9 mouse cellular contexts compared by ENCODE assay signal in genomic region chr11:72466694-72467507, GRCm38 (mm10). TPM values are rescaled to one million over a fixed set of nuclear protein-coding genes. Genes with fewer than 3 reads are reported as not detected.
A peak's percentile ranks its signal among the peaks of the same experiment; 100 is the strongest.
DNase-seq lines count a peak whose midpoint lies in the region; ATAC-seq and TF ChIP-seq lines count a peak whose summit lies in the region.
"Had no signal": no experiment of that assay in that cellular context is flagged by ENCODE, and none has a peak within 500 bp of the region (broad histone marks: within the 10 kb centered on the region; RNA-seq: fewer than 3 reads in every experiment).

No protein-coding gene starts in this region.

- ATAC-seq in frontal cortex, adult (ENCODE audit: low TSS enrichment): 0 out of 2 replicates have a peak, but pooled peaks have one; percentile 24
- ATAC-seq in heart, postnatal 0 days (ENCODE audit: insufficient read depth, low read depth): peak; percentile 61
- ATAC-seq in lung, postnatal 0 days: peak; percentile 80
- no peak for ATAC-seq in CD4-positive, CD25-positive, alpha-beta regulatory T cell, adult 4 months

- WGBS in bone marrow, adult 2 months: 3% methylated on average over 11 of the region's 11 CpGs
- 10% methylated on average over 11 of the region's 11 CpGs for WGBS in heart, postnatal 0 days
- 5% methylated on average over 11 of the region's 11 CpGs for WGBS in lung, postnatal 0 days

- no peaks in the 10 kb centered on the region for H3K27me3 ChIP-seq in heart, postnatal 0 days (ENCODE audit: control insufficient read depth, insufficient read depth, low read length)
- H3K27me3 ChIP-seq in lung, postnatal 0 days (replicated peaks; ENCODE audit: insufficient read depth, low read length): no peaks in the 10 kb centered on the region

- 0 out of 2 replicates have a peak, but pooled peaks have one; percentile 32 for TF ChIP-seq EP300 in heart, postnatal 0 days (IDR thresholded peaks at IDR 0.05; ENCODE audit: low read depth)
- TF ChIP-seq EP300 in lung, postnatal 0 days (IDR thresholded peaks at IDR 0.05): peak; percentile 95

- no peak overlapping the region for H3K4me3 ChIP-seq in bone marrow, adult 2 months (replicated peaks; ENCODE audit: control insufficient read depth, low read depth, low read length)
- H3K4me3 ChIP-seq in heart, postnatal 0 days (ENCODE audit: low read depth, low read length): no peak overlapping the region
- H3K4me3 ChIP-seq in lung, postnatal 0 days (ENCODE audit: low read depth, low read length): no peak overlapping the region

- no peak for TF ChIP-seq POLR2A in bone marrow, adult 2 months (IDR thresholded peaks at IDR 0.05; ENCODE audit: borderline replicate concordance, control insufficient read depth, low read depth, low read length)

- no peak overlapping the region for H3K9ac ChIP-seq in heart, postnatal 0 days (replicated peaks; ENCODE audit: low read depth, low read length)
- no peak overlapping the region for H3K9ac ChIP-seq in lung, postnatal 0 days (replicated peaks; ENCODE audit: low read depth)

- no peaks in the 10 kb centered on the region for H3K36me3 ChIP-seq in heart, postnatal 0 days (replicated peaks; ENCODE audit: control insufficient read depth, insufficient read depth, low read length)
- no peaks in the 10 kb centered on the region for H3K36me3 ChIP-seq in lung, postnatal 0 days (ENCODE audit: insufficient read depth, low read length)

- H3K4me2 ChIP-seq in heart, postnatal 0 days (ENCODE audit: low read depth, low read length): peak overlapping the region; percentile 32
- H3K4me2 ChIP-seq in lung, postnatal 0 days (replicated peaks; ENCODE audit: low read depth, low read length): peak overlapping the region; percentile 32

- H3K9me3 ChIP-seq in heart, postnatal 0 days (replicated peaks; ENCODE audit: control insufficient read depth, low read length): no peaks in the 10 kb centered on the region
- no peaks in the 10 kb centered on the region for H3K9me3 ChIP-seq in lung, postnatal 0 days (ENCODE audit: low read length)

- DNase-seq in frontal cortex, adult 2 months (ENCODE audit: extremely low spot score in 1 of 2, low spot score in 1 of 2): no peak
- DNase-seq in heart, postnatal 0 days (ENCODE audit: low spot score): peak; percentile 78
- peak; percentile 93 for DNase-seq in lung, postnatal 0 days (ENCODE audit: low spot score)
- peak; percentile 76 for DNase-seq in yolk sac, embryonic 10.5 days (ENCODE audit: low spot score)
- DNase-seq in MN1 (ENCODE audit: low spot score): no peak

- H3K4me1 ChIP-seq in bone marrow, adult 2 months (ENCODE audit: control insufficient read depth, insufficient read depth, low read length): peaks cover 21% of the 10 kb centered on the region
- peaks cover 42% of the 10 kb centered on the region for H3K4me1 ChIP-seq in heart, postnatal 0 days (ENCODE audit: control insufficient read depth, insufficient read depth)
- H3K4me1 ChIP-seq in lung, postnatal 0 days (ENCODE audit: insufficient read depth, low read depth, low read length): peaks cover 43% of the 10 kb centered on the region

- peak overlapping the region; percentile 86 for H3K27ac ChIP-seq in bone marrow, adult 2 months (ENCODE audit: control insufficient read depth, insufficient read depth, low read depth, low read length, poor library complexity)
- H3K27ac ChIP-seq in heart, postnatal 0 days (ENCODE audit: low read depth): peak overlapping the region; percentile 79
- H3K27ac ChIP-seq in lung, postnatal 0 days (ENCODE audit: low read length): peak overlapping the region; percentile 77

- no peak for TF ChIP-seq CTCF in bone marrow, adult 2 months (IDR thresholded peaks at IDR 0.05; ENCODE audit: control insufficient read depth, insufficient read depth, low read length)
- no peak for TF ChIP-seq CTCF in heart, postnatal 0 days (IDR thresholded peaks at IDR 0.05; ENCODE audit: low read depth)
- no peak for TF ChIP-seq CTCF in lung, postnatal 0 days (IDR thresholded peaks at IDR 0.05)

RNA-seq across cellular contexts. Expression of gene Spns2, which starts 22.8 kb away (rescaled TPM):
- polyA plus RNA-seq in frontal cortex, adult 2 months (2012; rRNA removed): 45.0 and 47.0 TPM in 2 replicates
- polyA plus RNA-seq in bone marrow, adult 2 months (2011; ENCODE audit: insufficient read depth, insufficient read length, low replicate concordance, missing spikeins): 6.3 and 10.7 TPM in 2 replicates
- total RNA-seq in heart, postnatal 0 days (2014; rRNA removed; ENCODE audit: low replicate concordance): 31.8 and 44.2 TPM in 2 replicates
- 2.4 and 2.9 TPM in 2 replicates for polyA plus RNA-seq in heart, postnatal 0 days (2015; fragmentation: Nextera tagmentation; extraction: Ambion mirVana)
- polyA plus RNA-seq in lung, postnatal 0 days (2015; fragmentation: Nextera tagmentation; extraction: Ambion mirVana): 11.1 and 12.2 TPM in 2 replicates
- polyA plus RNA-seq in CD4-positive, CD25-positive, alpha-beta regulatory T cell, adult 4 months (2017; shearing (Covaris generic)): not detected

RNA-seq across cellular contexts. Expression of gene Mybbp1a, which starts 25.7 kb away (rescaled TPM):
- 55.3 and 61.4 TPM in 2 replicates for polyA plus RNA-seq in frontal cortex, adult 2 months (2012; rRNA removed)
- polyA plus RNA-seq in bone marrow, adult 2 months (2011; ENCODE audit: insufficient read depth, insufficient read length, low replicate concordance, missing spikeins): 40.0 and 68.3 TPM in 2 replicates
- total RNA-seq in heart, postnatal 0 days (2014; rRNA removed; ENCODE audit: low replicate concordance): 20.5 and 20.9 TPM in 2 replicates
- 41.3 and 42.1 TPM in 2 replicates for polyA plus RNA-seq in heart, postnatal 0 days (2015; fragmentation: Nextera tagmentation; extraction: Ambion mirVana)
- polyA plus RNA-seq in lung, postnatal 0 days (2015; fragmentation: Nextera tagmentation; extraction: Ambion mirVana): 41.5 and 44.3 TPM in 2 replicates
- 100 to 1,000 TPM in 1 of 2 experiments, 10 to 100 TPM in 1; 73.7 to 102 TPM for polyA plus RNA-seq in CD4-positive, CD25-positive, alpha-beta regulatory T cell, adult 4 months (2017; shearing (Covaris generic))

RNA-seq across cellular contexts. Expression of gene Ggt6, which starts 31.6 kb away (rescaled TPM):
- polyA plus RNA-seq in frontal cortex, adult 2 months (2012; rRNA removed): 0.15 and 0.22 TPM in 2 replicates
- not detected in 2 replicates for polyA plus RNA-seq in bone marrow, adult 2 months (2011; ENCODE audit: insufficient read depth, insufficient read length, low replicate concordance, missing spikeins)
- total RNA-seq in heart, postnatal 0 days (2014; rRNA removed; ENCODE audit: low replicate concordance): 5.3 TPM in 1 of 2 replicates, not detected in the other
- polyA plus RNA-seq in heart, postnatal 0 days (2015; fragmentation: Nextera tagmentation; extraction: Ambion mirVana): 0.05 TPM in 1 of 2 replicates, not detected in the other
- polyA plus RNA-seq in lung, postnatal 0 days (2015; fragmentation: Nextera tagmentation; extraction: Ambion mirVana): 0.94 and 1.0 TPM in 2 replicates
- not detected for polyA plus RNA-seq in CD4-positive, CD25-positive, alpha-beta regulatory T cell, adult 4 months (2017; shearing (Covaris generic))
- total RNA-seq: left cerebral cortex, postnatal 10 days had no signal

RNA-seq across cellular contexts. Expression of gene Smtnl2, which starts 55.4 kb away (rescaled TPM):
- 2.8 and 3.2 TPM in 2 replicates for polyA plus RNA-seq in frontal cortex, adult 2 months (2012; rRNA removed)
- polyA plus RNA-seq in bone marrow, adult 2 months (2011; ENCODE audit: insufficient read depth, insufficient read length, low replicate concordance, missing spikeins): 5.6 TPM in 1 of 2 replicates, not detected in the other
- 88.5 and 93.0 TPM in 2 replicates for total RNA-seq in heart, postnatal 0 days (2014; rRNA removed; ENCODE audit: low replicate concordance)
- 72.9 and 79.2 TPM in 2 replicates for polyA plus RNA-seq in heart, postnatal 0 days (2015; fragmentation: Nextera tagmentation; extraction: Ambion mirVana)
- polyA plus RNA-seq in lung, postnatal 0 days (2015; fragmentation: Nextera tagmentation; extraction: Ambion mirVana): 108 TPM in 2 replicates
- polyA plus RNA-seq in CD4-positive, CD25-positive, alpha-beta regulatory T cell, adult 4 months (2017; shearing (Covaris generic)): under 1 TPM in 1 of 2 experiments, not detected in 1; 0.23 TPM

Comparison
In these comparisons a context has a peak if more than half of its experiments do, and no peak if none do; other contexts are left out.
1. DNase-seq: peak in heart, postnatal 0 days (single experiment), lung, postnatal 0 days (single experiment) and yolk sac, embryonic 10.5 days (single experiment); none in frontal cortex, adult 2 months (0 of 2) and MN1 (single experiment).
2. Peak in every context shown above with its lines, with median percentiles within 50 percentile points of each other: H3K27ac ChIP-seq.